Mouse (Mus musculus) WW6 (cell line): ENCODE measurements around the gene D3Ertd254e.

Experiments
- DNase-seq: peaks from one replicate; pipeline ENCODE4 v3.0.0-alpha.2; 2013; ENCODE audit warnings: low read depth, low spot score

Gene D3Ertd254e

GRCm38 (mm10) chr3:36212758-36213157 is 61.9 kb downstream of the D3Ertd254e start:
- no peak for DNase-seq
